Mouse (Mus musculus) hindbrain, embryonic 11.5 days (tissue): ENCODE measurements around the gene Tut7. TPM values are rescaled to one million over a fixed set of nuclear protein-coding genes. Genes with fewer than 3 reads are reported as not detected.
"Not testable (repeated sequence)": the region's sequence is repeated elsewhere in the genome, so short reads cannot be mapped to it uniquely, and the experiment has no call there.

Experiments
- ATAC-seq: fragments of 200-750 bp; cut with Nextera tagmentation; 2 replicates; pipeline ENCODE4 v1.8.0; 2017; ENCODE audit warnings: mild to moderate bottlenecking, moderate TSS enrichment, moderate library complexity; ENCODE audit not compliant: low FRiP score
- DNase-seq: peaks from one replicate; pipeline ENCODE4 v3.0.0-alpha.2; 2015; ENCODE audit warnings: low spot score
- H3K27ac ChIP-seq: fragments of 300-500 bp; sonication (generic); 2 replicates; pipeline ENCODE4 v1.5.1; 2014; ENCODE audit warnings: mild to moderate bottlenecking, low read depth, low read length
- H3K27me3 ChIP-seq: fragments of 300-500 bp; sonication (generic); 2 replicates; pipeline ENCODE4 v1.6.1; 2014; ENCODE audit warnings: mild to moderate bottlenecking, low read length, moderate library complexity, mixed read lengths; ENCODE audit not compliant: control insufficient read depth, insufficient read depth
- H3K36me3 ChIP-seq: fragments of 300-500 bp; sonication (generic); 2 replicates; pipeline ENCODE4 v1.6.1; 2014; ENCODE audit warnings: mild to moderate bottlenecking, low read length, moderate library complexity, mixed read lengths; ENCODE audit not compliant: control insufficient read depth, insufficient read depth
- H3K4me1 ChIP-seq: fragments of 300-500 bp; sonication (generic); replicated peaks from 2 replicates; pipeline ENCODE4 v1.6.1; 2014; ENCODE audit warnings: low read length, mixed read lengths; ENCODE audit not compliant: control insufficient read depth, insufficient read depth
- H3K4me2 ChIP-seq: fragments of 300-500 bp; sonication (generic); replicated peaks from 2 replicates; pipeline ENCODE4 v1.6.1; 2014; ENCODE audit warnings: mild to moderate bottlenecking, low read depth, low read length
- H3K4me3 ChIP-seq: fragments of 300-500 bp; sonication (generic); 2 replicates; pipeline ENCODE4 v1.5.1; 2014; ENCODE audit warnings: low read depth, low read length
- H3K9ac ChIP-seq: fragments of 300-500 bp; sonication (generic); 2 replicates; pipeline ENCODE4 v1.6.1; 2014; ENCODE audit warnings: low read depth, low read length
- H3K9me3 ChIP-seq: fragments of 300-500 bp; sonication (generic); 2 replicates; pipeline ENCODE4 v1.6.1; 2016; ENCODE audit warnings: low read length; ENCODE audit not compliant: control insufficient read depth
- WGBS: fragments of 180-500 bp; shearing (Covaris S2); extraction: QIAGEN DNeasy Blood & Tissue Kit; methylation state at CpG from one replicate; pipeline ENCODE4 v1.1.7; 2014; 5-methylcytosine and 5-hydroxymethylcytosine counted together
- polyA plus RNA-seq: library from polyadenylated mRNA; unstranded; fragments of >200 nt; fragmentation: Nextera tagmentation; extraction: Ambion mirVana; gene quantifications from 2 replicates; pipeline ENCODE4 v1.2.1, GENCODE M21; 2014

Tut7 gene
- polyA plus RNA-seq, 1 experiment from 2014 or later: 49.1 TPM

- peaks cover 11% of the 10 kb centered on the region for H3K36me3 ChIP-seq
- 96% methylated on average over 1 of the region's 1 CpGs for WGBS
- H3K4me3 ChIP-seq, H3K4me1 ChIP-seq, DNase-seq, H3K9ac ChIP-seq, H3K27me3 ChIP-seq, ATAC-seq, H3K4me2 ChIP-seq, H3K27ac ChIP-seq, H3K9me3 ChIP-seq: not testable (repeated sequence)
These were observed 43.1 kb downstream of the Tut7 start for GRCm38 (mm10) chr13:59779744-59780264.

GRCm38 (mm10) chr13:59779213-59779612 is 43.7 kb downstream of the Tut7 start:
- no peaks in the 10 kb centered on the region for H3K4me1 ChIP-seq
- H3K27me3 ChIP-seq: no peaks in the 10 kb centered on the region
- H3K4me3 ChIP-seq: no peak overlapping the region
- H3K9me3 ChIP-seq: no peaks in the 10 kb centered on the region
- ATAC-seq: no peak
- 87% methylated on average over 4 of the region's 4 CpGs for WGBS
- H3K4me2 ChIP-seq: no peak overlapping the region
- H3K27ac ChIP-seq: no peak overlapping the region
- peak; percentile 9 for DNase-seq
- no peak overlapping the region for H3K9ac ChIP-seq
- peaks cover 9% of the 10 kb centered on the region for H3K36me3 ChIP-seq

GRCm38 (mm10) chr13:59775168-59775567 is 47.8 kb downstream of the Tut7 start:
- Histone ChIP-seq H3K4me2 (no peak overlapping the region), H3K27ac (no peak overlapping the region), H3K9me3 (no peaks in the 10 kb centered on the region), H3K36me3 (no peaks in the 10 kb centered on the region), H3K27me3 (no peaks in the 10 kb centered on the region), H3K4me1 (peaks cover 3% of the 10 kb centered on the region; the same call in 1 of the 2 replicates), H3K4me3 (no peak overlapping the region), H3K9ac (no peak overlapping the region)
- ATAC-seq: no peak
- 94% methylated on average over 3 of the region's 3 CpGs for WGBS
- DNase-seq: no peak

GRCm38 (mm10) chr13:59771257-59771656 is 51.7 kb downstream of the Tut7 start:
- Histone ChIP-seq H3K4me1 (peaks cover 9% of the 10 kb centered on the region), H3K27me3 (no peaks in the 10 kb centered on the region), H3K4me2 (no peak overlapping the region), H3K36me3 (no peaks in the 10 kb centered on the region), H3K4me3 (no peak overlapping the region), H3K9me3 (no peaks in the 10 kb centered on the region), H3K27ac (peak overlapping the region; percentile 97; the same call in 1 of the 2 replicates), H3K9ac (no peak overlapping the region; the same call in 1 of the 2 replicates)
- DNase-seq (peak; percentile 14), ATAC-seq (no peak)
- 76% methylated on average over 9 of the region's 9 CpGs for WGBS

- Histone ChIP-seq H3K27ac (peak overlapping the region; percentile 97), H3K9me3 (no peaks in the 10 kb centered on the region), H3K4me2 (peak overlapping the region; percentile 62), H3K4me3 (peak overlapping the region; percentile 85), H3K27me3 (no peaks in the 10 kb centered on the region), H3K4me1 (peaks cover 9% of the 10 kb centered on the region), H3K36me3 (no peaks in the 10 kb centered on the region), H3K9ac (peak overlapping the region; percentile 69; the same call in 1 of the 2 replicates)
- 75% methylated on average over 9 of the region's 9 CpGs for WGBS
- no peak for ATAC-seq
- DNase-seq: no peak
These were observed 52.1 kb downstream of the Tut7 start for GRCm38 (mm10) chr13:59770847-59771246.

- H3K4me1 ChIP-seq: peaks cover 9% of the 10 kb centered on the region
- ATAC-seq: peak; percentile 93
- peak overlapping the region; percentile 97 for H3K27ac ChIP-seq
- peak; percentile 91 for DNase-seq
- no peaks in the 10 kb centered on the region for H3K36me3 ChIP-seq
- peak overlapping the region; percentile 85 for H3K4me3 ChIP-seq
- H3K27me3 ChIP-seq: no peaks in the 10 kb centered on the region
- no peaks in the 10 kb centered on the region for H3K9me3 ChIP-seq
- peak overlapping the region; percentile 62 for H3K4me2 ChIP-seq
- peak overlapping the region; percentile 69 for H3K9ac ChIP-seq
- WGBS: 0% methylated on average over 28 of the region's 28 CpGs
These were observed 52.8 kb downstream of the Tut7 start for GRCm38 (mm10) chr13:59770164-59770562.

- H3K36me3 ChIP-seq: no peaks in the 10 kb centered on the region
- peaks cover 9% of the 10 kb centered on the region for H3K4me1 ChIP-seq
- H3K27me3 ChIP-seq: no peaks in the 10 kb centered on the region
- H3K9ac ChIP-seq: peak within 1 kb of the TSS; percentile 77
- peak; percentile 99 for DNase-seq
- peak within 1 kb of the TSS; percentile 97 for H3K27ac ChIP-seq
- ATAC-seq: peak; percentile 99
- H3K9me3 ChIP-seq: no peaks in the 10 kb centered on the region
- under 1% methylated on average over 86 of the region's 91 CpGs for WGBS
- peak within 1 kb of the TSS; percentile 85 for H3K4me3 ChIP-seq
- H3K4me2 ChIP-seq: peak within 1 kb of the TSS; percentile 74
These were observed 53.4 kb downstream of the Tut7 start, which contains the start of gene Isca1 for GRCm38 (mm10) chr13:59769296-59770163. Gene Isca1 (minus strand): TSS chr13:59769810.

GRCm38 (mm10) chr13:59768531-59768930 is 54.4 kb downstream of the Tut7 start:
- Histone ChIP-seq H3K9me3 (no peaks in the 10 kb centered on the region), H3K9ac (peak overlapping the region; percentile 77; the same call in 1 of the 2 replicates), H3K4me1 (peaks cover 9% of the 10 kb centered on the region), H3K27ac (no peak overlapping the region), H3K4me3 (peak overlapping the region; percentile 85), H3K4me2 (peak overlapping the region; percentile 74), H3K27me3 (no peaks in the 10 kb centered on the region), H3K36me3 (no peaks in the 10 kb centered on the region)
- WGBS: 44% methylated on average over 13 of the region's 13 CpGs
- DNase-seq (no peak), ATAC-seq (no peak)
